Mouse (Mus musculus) cortical plate, adult 2 months (tissue): ENCODE measurements around the gene Nsd1.

Experiments used
- CTCF ChIP-seq: fragments of 200-500 bp; IDR thresholded peaks from 2 replicates; pipeline ENCODE4 v1.5.1; 2011; ENCODE audit warnings: mild to moderate bottlenecking, control low read depth, low read length; ENCODE audit not compliant: insufficient read depth; ENCODE audit errors: extremely low read depth
- POLR2A ChIP-seq: fragments of 200-500 bp; IDR thresholded peaks from 2 replicates; pipeline ENCODE4 v1.6.1; 2011; ENCODE audit warnings: mild to moderate bottlenecking, low read length, control low read depth; ENCODE audit not compliant: insufficient read depth; ENCODE audit errors: extremely low read depth

- no peak for TF ChIP-seq POLR2A
- no peak for TF ChIP-seq CTCF
Observed at GRCm38 (mm10) chr13:55277646-55278045, 68.1 kb downstream of the Nsd1 start.
